Mouse (Mus musculus) Patski (cell line): ENCODE results near the gene Stat5a. TPM values are rescaled to one million over a fixed set of nuclear protein-coding genes. Genes with fewer than 3 reads are reported as not detected.

ENCODE experiments used
- ATAC-seq: fragments of 100-300 bp; one replicate; pipeline ENCODE4 v1.8.0; 2021
- CTCF ChIA-PET: fragments of 350-600 bp; sonication (Branson Sonifier 250); formaldehyde crosslinking; loops from one replicate; lab custom pipeline; 2022; ENCODE audit warnings: inconsistent platforms; lab: Charles Lee
- POLR2A ChIA-PET: fragments of 350-600 bp; sonication (Branson Sonifier 250); formaldehyde crosslinking; loops from one replicate; lab custom pipeline; 2022; ENCODE audit warnings: antibody characterized with exemption, inconsistent platforms; lab: Charles Lee
- DNase-seq: peaks from one replicate; pipeline ENCODE4 v3.0.0-alpha.2; 2011; ENCODE audit warnings: low read depth, low spot score
- H3K27me3 ChIP-seq: fragments of 371-371 bp; one replicate; pipeline ENCODE4 v1.5.1; 2021
- CTCF ChIP-seq: fragments of 100-300 bp; IDR thresholded peaks from one replicate; pipeline ENCODE4 v1.5.1; 2021
- in situ Hi-C: fragments of 300-500 bp; cut with MboI; formaldehyde crosslinking; loops from 3 replicates; pipeline ENCODE4 v1.11.1; 2018; ENCODE audit warnings: low pct_unique_long_range_greater_than_20kb, mixed read lengths
- polyA plus RNA-seq: library from polyadenylated mRNA; unstranded; gene quantifications from one replicate; pipeline ENCODE4 v1.2.3, GENCODE M21; 2021

Gene Stat5a
- polyA plus RNA-seq, 1 experiment from 2014 or later = 14.4 TPM

DNA sequence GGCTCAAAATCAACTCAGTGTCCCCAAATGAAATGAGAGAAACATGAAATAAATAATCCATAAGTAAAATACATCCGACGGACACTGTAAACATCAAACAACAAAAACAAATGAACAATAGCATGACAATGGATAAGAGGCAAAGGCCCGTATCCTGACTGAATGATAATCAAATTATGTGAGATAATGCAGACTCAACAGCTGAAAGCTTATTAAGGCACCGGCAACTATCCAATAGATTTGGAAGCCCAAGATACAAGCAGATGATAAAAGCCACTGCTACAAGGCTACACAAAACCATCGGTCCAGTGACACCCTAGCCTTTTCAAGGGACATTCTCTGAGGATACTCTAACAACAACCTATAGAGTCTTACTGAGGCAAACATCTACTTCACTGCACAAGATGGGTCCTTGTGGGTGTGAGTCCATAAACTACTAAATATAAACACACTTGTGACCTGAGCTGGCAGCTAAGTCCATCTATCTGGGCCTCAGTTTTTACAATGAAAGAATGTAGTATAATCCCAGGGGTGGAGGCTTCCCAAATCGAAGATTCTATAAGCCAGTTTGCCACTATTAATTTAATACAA is 10.3 kb upstream of the Stat5a start:
- CTCF ChIA-PET = no interaction called here

GRCm38 (mm10) chr11:100849456-100850037 is 9.6 kb upstream of the Stat5a start:
- CTCF ChIA-PET = no interaction called here
- H3K27me3 ChIP-seq = no peaks in the 10 kb centered on the region
- no peak for ATAC-seq

More for the DNA sequence above, 10.3 kb upstream of the Stat5a start:
- no peak for DNase-seq
- H3K27me3 ChIP-seq = no peaks in the 10 kb centered on the region
- TF ChIP-seq CTCF = no peak
- in situ Hi-C loops = no loop called here
- POLR2A ChIA-PET = interaction anchor here (0.6 kb wide), 1 partner anchor 70 kb away, joined by 5 read pairs; no protein-coding TSS in a partner anchor
- no peak for ATAC-seq

GRCm38 (mm10) chr11:100850038-100850777 is 8.9 kb upstream of the Stat5a start, which contains the start of gene Stat5b:
TSS of gene Stat5b (minus strand) at chr11:100850724.
- in situ Hi-C loops = no loop called here
- DNase-seq (no peak), ATAC-seq (peak; percentile 55)
- CTCF ChIA-PET = no interaction called here
- POLR2A ChIA-PET = interaction anchor here (0.6 to 2.0 kb wide), 7 partner anchors 10 to 115 kb away, joined by 3 to 6 read pairs (median 3); no protein-coding TSS in a partner anchor
- no peaks in the 10 kb centered on the region for H3K27me3 ChIP-seq
- no peak for TF ChIP-seq CTCF

More at GRCm38 (mm10) chr11:100849456-100850037, 9.6 kb upstream of the Stat5a start:
- TF ChIP-seq CTCF = no peak
- POLR2A ChIA-PET = interaction anchor here (0.8 to 2.0 kb wide), 4 partner anchors 19 to 116 kb away, joined by 3 to 6 read pairs (median 3); no protein-coding TSS in a partner anchor
- in situ Hi-C loops = no loop called here
- DNase-seq = no peak

DNA sequence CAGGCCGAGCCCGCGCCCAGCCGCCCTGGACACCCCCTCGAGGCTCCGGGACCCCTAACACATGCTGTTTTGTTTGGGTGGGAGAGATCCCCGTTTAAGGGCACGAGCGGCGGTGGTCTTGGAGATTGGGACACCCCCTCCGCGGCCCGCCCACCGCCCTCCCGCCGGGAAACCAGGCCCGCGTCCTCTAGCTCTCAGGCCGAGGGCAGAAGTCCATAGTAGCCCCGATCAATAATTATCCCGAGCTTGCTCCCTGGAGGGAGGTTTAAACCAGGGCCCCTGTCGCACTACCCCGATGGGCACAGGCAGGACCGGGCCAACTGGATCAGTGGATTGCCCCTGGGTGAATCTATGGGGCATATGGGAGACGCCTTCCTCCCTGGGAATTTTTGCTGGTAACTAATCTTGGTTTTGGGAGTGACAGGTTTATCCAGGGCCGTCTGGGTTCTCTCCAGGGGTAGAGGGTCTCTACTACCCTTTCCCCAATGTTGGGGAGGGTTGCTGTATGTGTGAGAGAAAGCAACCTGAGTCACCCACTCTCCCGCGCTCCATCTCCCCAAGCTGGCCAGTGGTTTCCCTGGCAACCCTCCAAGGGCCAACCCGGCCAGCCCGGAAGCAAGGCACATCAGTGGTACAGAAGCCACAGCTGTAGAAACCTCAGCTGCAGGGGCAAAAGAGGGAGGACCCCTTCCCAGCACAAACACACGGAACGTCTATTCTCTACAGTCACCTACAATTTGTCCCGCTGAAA is 8.2 kb upstream of the Stat5a start:
- no peaks in the 10 kb centered on the region for H3K27me3 ChIP-seq
- no peak for TF ChIP-seq CTCF
- ChIA-PET CTCF (interaction anchor here (1.7 kb wide), 1 partner anchor 79 kb away, joined by 6 read pairs; no protein-coding TSS in a partner anchor), POLR2A (interaction anchor here (0.6 to 2.0 kb wide), 6 partner anchors 9 to 84 kb away, joined by 3 to 6 read pairs (median 3); no protein-coding TSS in a partner anchor)
- in situ Hi-C loops = no loop called here
- ATAC-seq = peak; percentile 28
- DNase-seq = no peak

GRCm38 (mm10) chr11:100852088-100852487 is 7.1 kb upstream of the Stat5a start:
- H3K27me3 ChIP-seq = no peaks in the 10 kb centered on the region
- ATAC-seq = no peak
- in situ Hi-C loops = no loop called here
- CTCF ChIA-PET = interaction anchor here (1.3 to 1.7 kb wide), 3 partner anchors 39 to 80 kb away, joined by 3 to 6 read pairs (median 4); no protein-coding TSS in a partner anchor
- DNase-seq = no peak
- no peak for TF ChIP-seq CTCF
- POLR2A ChIA-PET = no interaction called here

GRCm38 (mm10) chr11:100853018-100853417 is 6.1 kb upstream of the Stat5a start:
- H3K27me3 ChIP-seq = no peaks in the 10 kb centered on the region
- ATAC-seq (no peak), DNase-seq (no peak)
- CTCF ChIA-PET = interaction anchor here (1.3 to 1.7 kb wide), 2 partner anchors 40 to 81 kb away, joined by 3 to 6 read pairs; no protein-coding TSS in a partner anchor
- no peak for TF ChIP-seq CTCF
- in situ Hi-C loops = no loop called here
- POLR2A ChIA-PET = interaction anchor here (1.2 kb wide), 1 partner anchor 10 kb away, joined by 3 read pairs; no protein-coding TSS in a partner anchor

- H3K27me3 ChIP-seq = no peaks in the 10 kb centered on the region
- ChIA-PET CTCF (no interaction called here), POLR2A (no interaction called here)
- DNase-seq (no peak), ATAC-seq (no peak)
- TF ChIP-seq CTCF = no peak
- in situ Hi-C loops = no loop called here
Measured at GRCm38 (mm10) chr11:100854268-100854667, 4.9 kb upstream of the Stat5a start.

GRCm38 (mm10) chr11:100855178-100855577 is 4.0 kb upstream of the Stat5a start:
- H3K27me3 ChIP-seq = no peaks in the 10 kb centered on the region
- ATAC-seq (no peak), DNase-seq (no peak)
- CTCF ChIA-PET = no interaction called here
- no peak for TF ChIP-seq CTCF
- in situ Hi-C loops = no loop called here
- POLR2A ChIA-PET = interaction anchor here (0.6 kb wide), 1 partner anchor 72 kb away, joined by 4 read pairs; no protein-coding TSS in a partner anchor

DNA sequence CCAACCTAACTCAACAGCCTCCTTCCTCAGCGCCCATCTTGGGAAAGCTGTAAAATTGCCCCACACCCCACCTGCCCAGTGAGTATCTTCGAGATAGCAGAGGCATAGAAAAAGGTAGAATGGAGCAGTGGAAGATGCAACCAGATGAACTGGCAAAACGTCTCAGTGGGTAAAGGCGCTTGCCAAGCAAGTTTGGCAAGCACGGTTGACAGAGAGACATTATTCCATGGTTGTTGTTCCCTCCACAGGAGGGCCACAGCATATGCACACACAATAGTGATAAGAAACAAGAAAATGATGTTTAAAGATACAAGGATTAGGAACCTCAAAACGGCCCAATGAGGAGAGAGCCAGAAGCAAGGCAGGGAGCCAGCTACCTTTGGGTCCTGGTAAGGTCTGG is 1.2 kb upstream of the Stat5a start:
- in situ Hi-C loops = no loop called here
- no peak for ATAC-seq
- no peak for DNase-seq
- ChIA-PET POLR2A (no interaction called here), CTCF (no interaction called here)
- TF ChIP-seq CTCF = no peak
- H3K27me3 ChIP-seq = no peaks in the 10 kb centered on the region
